Mouse (Mus musculus) effector memory CD4-positive, alpha-beta T cell, adult 5 months (primary cell): ENCODE measurements around the gene Slc28a2. TPM values are rescaled to one million over a fixed set of nuclear protein-coding genes. Genes with fewer than 3 reads are reported as not detected.

Experiments used
- polyA plus RNA-seq: library from polyadenylated mRNA; unstranded; fragments of 100-300 nt; shearing (Covaris generic); gene quantifications from one replicate; pipeline ENCODE4 v1.2.1, GENCODE M21; 2017

Gene Slc28a2
- 105 TPM for polyA plus RNA-seq

DNA sequence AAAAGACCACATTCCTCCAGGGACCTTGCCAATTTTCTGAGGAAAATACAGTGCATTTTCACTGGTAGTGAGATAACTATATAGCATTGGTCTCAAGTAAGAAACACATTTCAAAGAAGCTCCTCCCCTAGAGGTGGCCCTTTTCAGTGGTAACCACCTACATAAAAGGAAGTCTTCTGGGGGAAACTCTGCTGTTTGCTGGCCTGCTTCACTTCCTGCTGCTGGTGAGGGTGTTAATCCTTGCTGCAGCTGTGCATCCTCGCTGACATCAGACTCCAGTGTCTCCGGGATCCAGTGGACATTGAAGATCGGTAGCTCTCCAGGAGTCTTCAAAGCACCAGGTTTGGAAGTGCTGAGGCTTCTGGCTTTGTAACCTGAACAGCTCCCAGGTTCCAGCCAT lies at the start of gene Slc28a2:
Gene Slc28a2 (plus strand): TSS at position 278 of the 400 bp plus-strand sequence.

DNA sequence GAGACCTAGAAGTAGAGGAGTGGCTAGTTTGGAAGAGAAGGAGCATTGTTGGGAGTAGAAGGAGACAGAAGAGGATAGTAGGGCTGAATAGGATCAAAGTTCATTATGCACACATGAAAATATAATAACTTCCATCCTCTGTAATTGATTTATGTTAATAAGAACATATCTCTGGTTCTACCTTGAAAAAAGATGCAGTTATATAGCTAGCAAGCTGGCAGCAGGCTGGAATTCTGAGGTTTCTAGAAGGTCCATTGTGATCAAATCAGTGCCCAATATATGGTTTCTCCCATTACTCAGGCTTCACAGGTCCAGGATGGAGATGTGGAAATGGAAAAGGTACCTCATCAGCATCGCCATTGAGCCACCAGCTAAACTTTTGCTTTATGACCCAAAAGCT lies 58.4 kb downstream of the Slc28a2 start, which contains the start of gene Gm14085:
Gene Gm14085 (plus strand): TSS at position 301 of the 400 bp plus-strand sequence.

Other genes with a start within 250 kb of the Slc28a2 start
- gene Patl2, start 240.3 kb upstream of the Slc28a2 start, polyA plus RNA-seq = not detected
- gene Terb2, start 240.2 kb upstream of the Slc28a2 start, polyA plus RNA-seq = not detected
- gene Sord, start 191.7 kb upstream of the Slc28a2 start, polyA plus RNA-seq = 3.3 TPM
- gene Duox2, start 128.0 kb upstream of the Slc28a2 start, polyA plus RNA-seq = not detected
- gene Duoxa2, start 127.6 kb upstream of the Slc28a2 start, polyA plus RNA-seq = 0.24 TPM
- not detected for gene Duoxa1, start 112.7 kb upstream of the Slc28a2 start, polyA plus RNA-seq
- not detected for gene Duox1, start 110.8 kb upstream of the Slc28a2 start, polyA plus RNA-seq
- gene Shf, start 57.3 kb upstream of the Slc28a2 start, polyA plus RNA-seq = 2.3 TPM
- 1.6 TPM for gene Gm14085, start 58.5 kb downstream of the Slc28a2 start, polyA plus RNA-seq
- gene Gatm, start 184.8 kb downstream of the Slc28a2 start, polyA plus RNA-seq = not detected
- gene AA467197, start 210.5 kb downstream of the Slc28a2 start, polyA plus RNA-seq = 1.2 TPM